Mouse (Mus musculus): ENCODE results near the gene Jaml. TPM values are rescaled to one million over a fixed set of nuclear protein-coding genes. Genes with fewer than 3 reads are reported as not detected.

The Jaml gene
- polyA plus RNA-seq, 1 experiment: 3.5 TPM

GRCm38 (mm10) chr9:45117741-45118431, 38.9 kb downstream of the Jaml start, which contains the start of gene Scn2b:
Gene Scn2b (plus strand): TSS chr9:45117782.
- no peaks in the 10 kb centered on the region for H3K36me3 ChIP-seq (ENCODE audit: control insufficient read depth, insufficient read depth, low read length)
- no peaks in the 10 kb centered on the region for H3K27me3 ChIP-seq (ENCODE audit: control insufficient read depth, insufficient read depth, low read length)
- H3K27ac ChIP-seq (ENCODE audit: control insufficient read depth, insufficient read depth, low read length): peak within 1 kb of the TSS; percentile 78
- H3K4me1 ChIP-seq (replicated peaks; ENCODE audit: control insufficient read depth, insufficient read depth, low read length): peaks cover 60% of the 10 kb centered on the region
- 13% methylated on average over 13 of the region's 13 CpGs for WGBS
- no peak within 1 kb of the TSS for H3K4me3 ChIP-seq (ENCODE audit: control insufficient read depth, insufficient read depth, low read length)
- TF ChIP-seq POLR2A (IDR thresholded peaks at IDR 0.05; ENCODE audit: control insufficient read depth, extremely low read depth, insufficient read depth, low read length, poor library complexity) (no peak), CTCF (IDR thresholded peaks at IDR 0.05; ENCODE audit: borderline replicate concordance, control insufficient read depth, extremely low read depth, insufficient read depth, low read length, poor library complexity) (no peak)
- no peak for DNase-seq

- Histone ChIP-seq H3K27me3 (ENCODE audit: control insufficient read depth, insufficient read depth, low read length) (no peaks in the 10 kb centered on the region), H3K36me3 (ENCODE audit: control insufficient read depth, insufficient read depth, low read length) (no peaks in the 10 kb centered on the region), H3K4me3 (ENCODE audit: control insufficient read depth, insufficient read depth, low read length) (no peak overlapping the region), H3K4me1 (replicated peaks; ENCODE audit: control insufficient read depth, insufficient read depth, low read length) (peaks cover 62% of the 10 kb centered on the region), H3K27ac (ENCODE audit: control insufficient read depth, insufficient read depth, low read length) (no peak overlapping the region)
- DNase-seq: no peak
- TF ChIP-seq CTCF (IDR thresholded peaks at IDR 0.05; ENCODE audit: borderline replicate concordance, control insufficient read depth, extremely low read depth, insufficient read depth, low read length, poor library complexity) (no peak), POLR2A (IDR thresholded peaks at IDR 0.05; ENCODE audit: control insufficient read depth, extremely low read depth, insufficient read depth, low read length, poor library complexity) (no peak)
- WGBS: 80% methylated on average over 10 of the region's 10 CpGs
Observed at GRCm38 (mm10) chr9:45118552-45118951, 39.6 kb downstream of the Jaml start.

- no peaks in the 10 kb centered on the region for H3K36me3 ChIP-seq (ENCODE audit: control insufficient read depth, insufficient read depth, low read length)
- no peak overlapping the region for H3K4me3 ChIP-seq (ENCODE audit: control insufficient read depth, insufficient read depth, low read length)
- DNase-seq: no peak
- no peaks in the 10 kb centered on the region for H3K27me3 ChIP-seq (ENCODE audit: control insufficient read depth, insufficient read depth, low read length)
- no peak overlapping the region for H3K27ac ChIP-seq (ENCODE audit: control insufficient read depth, insufficient read depth, low read length)
- peaks cover 62% of the 10 kb centered on the region for H3K4me1 ChIP-seq (replicated peaks; ENCODE audit: control insufficient read depth, insufficient read depth, low read length)
- TF ChIP-seq POLR2A (IDR thresholded peaks at IDR 0.05; ENCODE audit: control insufficient read depth, extremely low read depth, insufficient read depth, low read length, poor library complexity): no peak
- TF ChIP-seq CTCF (IDR thresholded peaks at IDR 0.05; ENCODE audit: borderline replicate concordance, control insufficient read depth, extremely low read depth, insufficient read depth, low read length, poor library complexity): no peak
- 94% methylated on average over 8 of the region's 8 CpGs for WGBS
Observed at GRCm38 (mm10) chr9:45119316-45119953, 40.5 kb downstream of the Jaml start.

GRCm38 (mm10) chr9:45119954-45120530, 41.1 kb downstream of the Jaml start:
- Histone ChIP-seq H3K4me3 (ENCODE audit: control insufficient read depth, insufficient read depth, low read length) (no peak overlapping the region), H3K27me3 (ENCODE audit: control insufficient read depth, insufficient read depth, low read length) (no peaks in the 10 kb centered on the region), H3K36me3 (ENCODE audit: control insufficient read depth, insufficient read depth, low read length) (no peaks in the 10 kb centered on the region), H3K4me1 (replicated peaks; ENCODE audit: control insufficient read depth, insufficient read depth, low read length) (peaks cover 62% of the 10 kb centered on the region), H3K27ac (ENCODE audit: control insufficient read depth, insufficient read depth, low read length) (no peak overlapping the region)
- no peak for TF ChIP-seq POLR2A (IDR thresholded peaks at IDR 0.05; ENCODE audit: control insufficient read depth, extremely low read depth, insufficient read depth, low read length, poor library complexity)
- TF ChIP-seq CTCF (IDR thresholded peaks at IDR 0.05; ENCODE audit: borderline replicate concordance, control insufficient read depth, extremely low read depth, insufficient read depth, low read length, poor library complexity): no peak
- 94% methylated on average over 14 of the region's 14 CpGs for WGBS
- no peak for DNase-seq

DNA sequence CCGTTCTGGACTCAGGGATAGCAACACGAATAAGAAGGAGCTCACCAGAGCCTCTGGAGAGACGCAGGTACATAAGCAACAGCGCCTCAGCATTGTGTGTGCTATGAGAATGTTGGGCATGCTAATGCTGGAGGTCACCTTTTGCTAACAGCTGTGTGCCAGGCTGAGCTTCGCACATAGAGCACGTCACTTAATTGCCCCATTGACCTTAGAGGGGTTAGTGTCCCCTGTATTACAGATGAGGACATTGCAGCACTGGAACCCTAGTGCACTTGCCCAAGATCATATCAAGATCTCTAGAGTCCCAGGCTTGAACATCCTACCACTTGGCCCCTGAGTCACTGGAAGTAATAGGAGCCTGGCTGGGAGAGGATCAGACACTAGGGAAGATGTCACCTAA, 41.6 kb downstream of the Jaml start:
- H3K4me1 ChIP-seq (replicated peaks; ENCODE audit: control insufficient read depth, insufficient read depth, low read length): peaks cover 59% of the 10 kb centered on the region
- H3K27me3 ChIP-seq (ENCODE audit: control insufficient read depth, insufficient read depth, low read length): no peaks in the 10 kb centered on the region
- WGBS: 91% methylated on average over 6 of the region's 6 CpGs
- TF ChIP-seq POLR2A (IDR thresholded peaks at IDR 0.05; ENCODE audit: control insufficient read depth, extremely low read depth, insufficient read depth, low read length, poor library complexity): no peak
- no peak for TF ChIP-seq CTCF (IDR thresholded peaks at IDR 0.05; ENCODE audit: borderline replicate concordance, control insufficient read depth, extremely low read depth, insufficient read depth, low read length, poor library complexity)
- DNase-seq: no peak
- H3K4me3 ChIP-seq (ENCODE audit: control insufficient read depth, insufficient read depth, low read length): no peak overlapping the region
- H3K36me3 ChIP-seq (ENCODE audit: control insufficient read depth, insufficient read depth, low read length): no peaks in the 10 kb centered on the region
- H3K27ac ChIP-seq (ENCODE audit: control insufficient read depth, insufficient read depth, low read length): peak overlapping the region; percentile 50; the same call in 1 of the 2 replicates

DNA sequence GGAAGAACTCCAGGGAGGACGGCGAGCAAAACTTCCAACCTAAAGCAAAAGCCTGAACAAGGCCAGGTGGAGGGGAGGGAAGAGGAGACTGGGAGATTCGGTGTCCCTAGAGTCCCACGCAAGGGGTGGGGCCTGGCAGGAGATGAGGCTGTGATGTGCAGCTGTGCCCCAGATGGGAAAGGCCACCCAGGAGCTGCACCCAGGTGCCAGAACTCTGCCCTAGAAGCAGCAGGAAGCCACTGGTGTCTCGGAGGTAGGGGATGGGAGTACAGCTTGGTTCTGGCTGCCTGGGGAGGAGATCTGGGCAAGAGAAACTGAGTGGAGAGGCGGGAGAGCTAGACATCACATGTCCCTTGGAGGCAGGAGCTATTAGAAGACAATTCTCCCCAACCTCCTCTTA, 42.0 kb downstream of the Jaml start:
- DNase-seq: peak; percentile 80
- no peaks in the 10 kb centered on the region for H3K27me3 ChIP-seq (ENCODE audit: control insufficient read depth, insufficient read depth, low read length)

More for the DNA sequence above, 42.0 kb downstream of the Jaml start:
- TF ChIP-seq CTCF (IDR thresholded peaks at IDR 0.05; ENCODE audit: borderline replicate concordance, control insufficient read depth, extremely low read depth, insufficient read depth, low read length, poor library complexity) (peak; percentile 34; the same call in 1 of the 2 replicates), POLR2A (IDR thresholded peaks at IDR 0.05; ENCODE audit: control insufficient read depth, extremely low read depth, insufficient read depth, low read length, poor library complexity) (no peak)
- peak overlapping the region; percentile 50; the same call in 1 of the 2 replicates for H3K27ac ChIP-seq (ENCODE audit: control insufficient read depth, insufficient read depth, low read length)
- 18% methylated on average over 6 of the region's 6 CpGs for WGBS
- H3K4me1 ChIP-seq (replicated peaks; ENCODE audit: control insufficient read depth, insufficient read depth, low read length): peaks cover 56% of the 10 kb centered on the region
- no peak overlapping the region for H3K4me3 ChIP-seq (ENCODE audit: control insufficient read depth, insufficient read depth, low read length)
- H3K36me3 ChIP-seq (ENCODE audit: control insufficient read depth, insufficient read depth, low read length): no peaks in the 10 kb centered on the region
